Mouse (Mus musculus): ENCODE data around the gene Pklr. TPM values are rescaled to one million over a fixed set of nuclear protein-coding genes. Genes with fewer than 3 reads are reported as not detected.

The Pklr gene
- total RNA-seq, 2 experiments from 2014 or later = 15.2 to 41.1 TPM

- DNase-seq = no peak
These were observed 27.8 kb downstream of the Pklr start for GRCm38 (mm10) chr3:89163643-89164245.

DNA sequence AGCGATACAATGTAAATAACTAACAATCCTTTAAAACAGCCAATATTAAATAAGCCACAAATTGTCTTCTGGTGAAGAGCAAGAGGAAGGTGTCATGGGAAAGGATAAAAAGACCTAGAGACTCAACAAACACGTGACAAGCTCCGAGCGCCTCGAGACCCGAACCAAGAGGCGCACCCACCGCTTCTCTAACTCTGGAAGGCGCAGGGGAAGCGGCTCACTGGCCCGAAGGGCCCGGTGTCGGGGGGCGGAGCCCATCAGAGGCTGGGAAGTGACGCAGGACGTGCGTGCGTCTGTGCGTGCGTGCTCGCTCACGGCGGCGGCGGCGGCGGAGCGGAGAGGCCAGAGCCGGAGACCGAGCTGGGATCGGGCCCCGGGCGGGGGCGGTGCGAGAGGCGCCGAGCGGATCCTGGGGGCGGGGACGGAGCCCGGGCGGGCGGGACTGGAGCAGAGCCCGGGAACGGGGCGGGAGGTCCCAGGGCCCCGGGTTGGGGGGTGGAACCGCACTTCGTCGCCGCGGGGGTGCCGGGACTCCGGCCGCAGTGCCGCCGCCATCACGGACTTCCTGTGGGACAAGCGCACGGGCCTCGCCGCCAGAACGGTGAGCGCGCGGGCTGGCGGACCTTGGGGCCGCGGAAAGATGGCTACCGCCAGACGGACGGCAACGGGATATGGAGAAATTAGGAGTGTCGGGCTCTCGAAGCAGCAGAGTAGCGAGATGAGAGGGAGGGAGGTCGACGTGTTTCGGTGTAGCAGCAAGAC is 28.7 kb downstream of the Pklr start, which contains the start of gene Clk2:
Clk2 (plus strand) TSS at position 290 of the 762 bp plus-strand sequence.
- DNase-seq = peak; percentile 97

DNA sequence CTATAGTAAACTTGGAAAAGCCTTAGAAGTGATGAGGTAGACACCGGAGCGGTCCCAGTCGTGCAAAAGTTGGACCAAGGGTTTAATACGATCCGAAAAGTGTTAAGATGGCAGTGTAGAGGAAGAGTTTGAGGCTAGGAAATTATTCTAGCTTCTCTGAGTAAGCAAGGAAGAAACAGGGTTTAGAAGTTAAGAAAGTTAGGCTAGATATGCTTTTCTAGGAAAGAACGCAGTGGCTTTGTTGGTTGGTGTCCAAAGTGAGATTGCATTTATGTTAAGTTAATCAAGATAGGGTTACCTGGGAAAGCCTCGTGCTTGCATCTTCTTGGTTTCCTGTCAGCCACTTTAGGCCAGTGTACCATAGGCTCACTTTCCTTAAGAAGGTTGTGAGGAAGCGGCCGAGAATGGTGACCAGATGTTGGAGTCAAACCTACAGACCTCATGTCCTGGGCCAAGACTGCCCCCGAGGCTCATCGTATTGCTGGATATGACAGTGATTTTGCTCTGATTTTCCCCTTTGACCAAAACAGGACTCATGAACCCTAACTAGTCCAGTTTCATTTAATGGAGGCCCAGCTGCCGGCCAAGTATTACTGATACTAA is 29.4 kb downstream of the Pklr start:
- no peak for DNase-seq

DNA sequence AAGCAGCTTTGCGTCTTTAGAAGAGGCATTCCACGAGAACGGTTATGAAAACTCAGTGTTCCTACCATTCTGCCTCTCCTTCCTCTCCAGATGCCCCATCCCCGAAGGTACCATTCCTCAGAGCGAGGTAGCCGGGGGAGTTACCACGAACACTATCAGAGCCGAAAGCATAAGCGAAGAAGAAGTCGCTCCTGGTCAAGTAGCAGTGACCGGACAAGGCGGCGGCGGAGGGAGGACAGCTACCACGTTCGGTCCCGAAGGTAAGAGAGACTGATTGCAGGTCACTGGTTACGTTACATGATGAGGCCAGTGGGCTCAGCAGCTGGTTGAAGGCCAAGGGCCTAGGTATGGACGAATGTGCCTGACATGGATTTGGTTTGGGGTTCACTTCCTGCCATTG is 31.0 kb downstream of the Pklr start:
- no peak for DNase-seq

- DNase-seq = no peak
These were observed 38.9 kb downstream of the Pklr start for GRCm38 (mm10) chr3:89174844-89175243.

GRCm38 (mm10) chr3:89175544-89175943 is 39.6 kb downstream of the Pklr start:
- DNase-seq = no peak

- no peak for DNase-seq
These were observed 40.5 kb downstream of the Pklr start for GRCm38 (mm10) chr3:89176421-89176820.

- DNase-seq = peak; percentile 90
These were observed 41.5 kb downstream of the Pklr start, which contains the start of gene Scamp3 for GRCm38 (mm10) chr3:89177242-89178106. TSS of gene Scamp3 (plus strand) at chr3:89177473.

GRCm38 (mm10) chr3:89178107-89178385 is 42.1 kb downstream of the Pklr start:
- DNase-seq = no peak

- DNase-seq = no peak
These were observed 43.1 kb downstream of the Pklr start for GRCm38 (mm10) chr3:89179056-89179455.

GRCm38 (mm10) chr3:89181749-89182500 is 46.0 kb downstream of the Pklr start:
- no peak for DNase-seq

DNA sequence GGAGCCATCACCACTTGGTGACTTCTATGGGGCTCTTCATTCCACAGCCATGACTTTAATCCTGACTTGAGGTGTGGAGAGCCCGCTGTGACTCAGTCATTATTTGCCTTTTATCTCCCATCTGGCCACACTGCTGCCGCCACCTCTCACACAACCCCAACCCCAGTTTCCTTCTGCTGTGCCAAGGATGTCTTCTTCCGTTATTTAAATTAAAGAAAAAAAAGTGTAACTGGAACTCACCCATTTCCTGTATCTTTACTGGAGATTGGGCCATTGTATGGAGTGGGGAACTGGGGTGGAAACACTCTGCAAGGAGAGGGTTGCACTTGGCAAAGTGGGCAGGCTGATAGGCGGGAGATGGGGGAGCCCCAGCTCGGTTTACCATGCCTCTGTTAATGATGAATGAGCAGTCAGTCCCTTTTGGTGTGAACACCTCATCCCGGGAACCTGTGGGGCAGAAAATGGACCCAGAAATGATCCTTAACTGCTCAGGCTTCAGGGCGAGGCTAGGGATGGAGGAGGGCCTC is 46.7 kb downstream of the Pklr start:
- DNase-seq = no peak

DNA sequence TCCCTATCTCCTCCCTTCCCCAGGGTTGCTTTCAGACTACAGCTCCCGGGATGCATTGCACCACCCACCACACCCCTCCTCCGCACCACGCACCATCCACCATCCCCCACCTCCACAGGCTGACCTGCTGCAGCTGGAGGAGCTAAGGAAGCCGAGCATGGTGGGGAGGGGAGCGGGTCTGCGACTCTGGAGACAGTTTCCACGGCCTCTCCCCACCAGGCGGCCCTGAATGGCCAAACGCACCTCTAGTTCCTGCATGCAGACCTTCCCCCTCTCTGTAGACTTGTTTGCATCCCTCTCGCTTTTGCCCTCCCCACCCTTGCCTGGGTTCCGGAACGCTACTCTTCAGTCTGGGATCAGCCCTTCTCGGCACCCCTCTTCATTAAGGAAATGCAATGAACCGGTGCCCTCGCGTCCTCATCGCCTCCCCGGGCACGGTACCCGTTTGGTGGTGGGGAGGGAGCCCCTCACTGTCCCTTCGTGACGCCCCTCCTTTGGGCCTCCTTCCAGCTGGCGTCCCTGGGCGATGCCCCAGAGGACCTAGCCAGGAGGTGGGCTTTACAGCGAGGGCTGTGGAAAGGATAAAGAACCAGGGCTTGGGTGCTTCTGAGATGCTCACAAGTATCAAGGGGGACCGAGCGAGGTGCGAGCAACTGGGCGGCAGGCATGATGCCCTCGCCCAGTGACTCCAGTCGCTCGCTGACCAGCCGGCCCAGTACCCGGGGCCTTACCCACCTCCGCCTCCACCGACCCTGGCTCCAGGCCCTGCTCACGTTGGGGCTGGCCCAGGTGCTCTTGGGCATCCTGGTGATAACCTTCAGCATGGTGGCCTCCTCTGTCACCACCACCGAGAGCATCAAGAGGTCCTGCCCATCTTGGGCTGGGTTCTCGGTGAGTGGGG is 47.4 kb downstream of the Pklr start, which contains the start of gene Fam189b:
Fam189b (plus strand) TSS at position 86 of the 901 bp plus-strand sequence.
- peak; percentile 90 for DNase-seq

DNA sequence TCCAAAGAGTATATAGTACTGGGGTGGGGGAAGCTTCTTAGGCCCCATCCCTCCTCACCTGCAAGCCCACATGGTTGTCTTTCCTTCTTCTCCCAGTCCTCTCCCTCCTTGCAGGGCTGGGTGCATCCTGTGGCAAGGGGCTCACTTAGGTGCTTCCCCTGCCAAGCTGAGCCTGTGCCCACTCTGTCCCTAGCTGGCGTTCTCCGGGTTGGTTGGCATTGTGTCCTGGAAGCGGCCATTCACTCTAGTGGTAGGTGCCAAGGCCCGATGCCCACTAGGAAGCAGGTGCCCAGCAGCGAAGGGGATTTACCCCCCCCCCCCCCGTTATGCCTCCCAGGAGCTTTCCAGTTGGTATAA is 48.0 kb downstream of the Pklr start:
- no peak for DNase-seq

GRCm38 (mm10) chr3:89187197-89187596 is 51.3 kb downstream of the Pklr start:
- DNase-seq = no peak

GRCm38 (mm10) chr3:89187690-89188477 is 51.9 kb downstream of the Pklr start:
- no peak for DNase-seq

DNA sequence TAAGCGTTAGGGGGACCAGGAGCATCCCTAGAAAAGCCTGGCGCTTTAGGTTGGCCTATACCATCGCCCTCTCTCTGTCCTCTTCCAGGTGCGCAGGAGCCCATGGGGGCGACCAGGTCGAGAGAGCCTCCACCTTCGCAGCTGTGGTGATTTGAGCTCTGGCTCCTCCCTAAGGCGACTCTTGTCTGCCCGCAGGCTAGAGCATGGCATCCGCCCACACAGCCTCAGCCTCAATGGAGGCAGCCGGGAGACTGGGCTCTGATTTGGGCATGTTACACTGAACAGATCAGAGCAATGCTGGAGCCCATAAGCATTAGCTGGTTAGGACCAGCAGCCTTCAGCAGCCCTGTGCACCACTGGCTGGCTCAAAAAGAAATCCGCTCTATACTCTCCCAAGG is 52.5 kb downstream of the Pklr start:
- DNase-seq = no peak

GRCm38 (mm10) chr3:89190436-89190835 is 54.5 kb downstream of the Pklr start:
- no peak for DNase-seq

DNA sequence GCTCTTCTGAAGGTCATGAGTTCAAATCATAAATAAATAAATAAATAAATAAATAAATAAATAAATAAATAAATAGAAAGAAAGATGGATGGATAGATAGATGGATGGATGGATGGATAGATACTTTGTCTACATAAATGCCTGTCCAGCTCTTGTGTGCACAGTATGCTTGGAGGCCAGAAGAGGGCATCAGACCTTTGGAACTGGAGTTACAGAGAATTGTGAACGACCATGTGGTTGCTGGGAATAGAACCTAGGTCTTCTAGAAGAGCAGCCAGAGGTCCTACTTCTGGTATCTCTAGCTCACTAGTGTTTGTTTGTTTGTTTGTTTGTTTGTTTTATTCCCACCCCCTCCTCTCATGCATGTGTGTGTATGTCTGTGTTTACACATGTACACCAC is 57.4 kb downstream of the Pklr start:
- DNase-seq = no peak

DNA sequence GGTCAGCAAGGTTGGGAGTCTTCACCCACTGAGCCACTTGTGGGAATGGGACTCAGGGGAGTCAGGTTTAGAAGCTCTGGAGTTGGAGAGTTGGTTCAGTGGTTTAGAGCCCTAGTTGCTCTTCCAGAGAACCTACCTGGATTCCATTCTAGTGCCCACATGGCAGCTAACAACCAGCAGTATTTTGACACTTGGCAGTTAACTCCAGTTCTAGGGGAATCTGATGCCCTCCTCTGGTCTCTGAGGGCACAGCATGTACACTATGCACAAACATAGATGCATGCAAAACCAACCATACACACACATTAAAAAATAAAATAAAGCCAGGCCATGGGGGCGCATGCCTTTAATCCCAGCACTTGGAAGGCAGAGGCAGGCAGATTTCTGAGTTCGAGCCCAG is 57.9 kb downstream of the Pklr start:
- DNase-seq = no peak
